Mouse (Mus musculus) heart, adult 2 months (tissue): ENCODE measurements around the gene Fam76b.

Source experiments
- CTCF ChIP-seq: fragments of 200-600 bp; IDR thresholded peaks from 2 replicates; pipeline ENCODE4 v1.8.1; 2022; ENCODE audit warnings: antibody characterized with exemption, mild to moderate bottlenecking, moderate library complexity
- POLR2A ChIP-seq: fragments of 200-500 bp; IDR thresholded peaks from 2 replicates; pipeline ENCODE4 v1.6.1; 2011; ENCODE audit warnings: mild to moderate bottlenecking, low read depth, low read length, control low read depth; ENCODE audit not compliant: insufficient read depth

GRCm38 (mm10) chr9:13828087-13828441 lies 548 bp downstream of the Fam76b start:
- TF ChIP-seq CTCF (no peak), POLR2A (no peak; the same call in 1 of the 2 replicates)
